Mouse (Mus musculus) C2C12 (cell line): Measurements from ENCODE around the gene Mrnip.

Experiments
- CEBPB ChIP-seq: IDR thresholded peaks from one replicate; pipeline ENCODE4 v1.6.1; 2011; ENCODE audit warnings: low read depth, mild to moderate bottlenecking, control low read depth, moderate library complexity
- CTCF ChIP-seq: IDR thresholded peaks from one replicate; pipeline ENCODE4 v1.5.1; 2011; ENCODE audit not compliant: control insufficient read depth, insufficient read depth, insufficient read length
- MAX ChIP-seq: IDR thresholded peaks from one replicate; pipeline ENCODE4 v1.6.1; 2011; ENCODE audit warnings: mild to moderate bottlenecking, control low read depth
- MYOD1 ChIP-seq: IDR thresholded peaks from one replicate; pipeline ENCODE4 v1.6.1; 2011; ENCODE audit warnings: low read depth; ENCODE audit not compliant: control insufficient read depth, insufficient read length
- MYOG ChIP-seq: IDR thresholded peaks from one replicate; pipeline ENCODE4 v1.6.1; 2011; ENCODE audit not compliant: control insufficient read depth, insufficient read length; ENCODE audit errors: extremely low read depth

DNA sequence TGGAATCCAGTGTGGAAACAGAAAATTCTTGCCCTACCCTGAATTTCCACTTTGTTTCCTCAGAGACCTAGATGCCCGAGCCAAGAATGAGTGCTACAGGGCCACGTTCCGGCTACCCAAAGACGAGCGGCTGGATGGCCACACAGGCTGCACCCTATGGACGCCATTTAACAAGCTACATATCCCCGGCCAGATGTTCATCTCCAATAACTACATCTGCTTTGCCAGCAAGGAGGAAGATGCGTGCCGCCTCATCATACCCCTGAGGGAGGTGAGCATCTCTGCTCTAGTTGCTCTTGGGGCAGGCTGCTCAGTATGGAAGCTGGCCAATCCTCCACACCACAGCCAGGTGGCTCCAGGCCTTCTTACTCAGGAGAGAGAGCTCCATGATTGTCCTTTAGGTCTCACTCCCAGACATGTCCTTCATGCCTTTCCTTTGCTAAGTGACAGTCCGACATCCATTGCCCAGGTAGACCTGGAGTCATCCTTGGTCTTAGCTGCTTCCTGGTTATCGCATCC is 26.2 kb upstream of the Mrnip start:
- TF ChIP-seq CTCF (no peak), MAX (no peak), MYOD1 (no peak), MYOG (no peak), CEBPB (no peak)
